Mouse (Mus musculus): Measurements from ENCODE around the gene Tex12. TPM values are rescaled to one million over a fixed set of nuclear protein-coding genes. Genes with fewer than 3 reads are reported as not detected.
A peak's percentile ranks its signal among the peaks of the same experiment; 100 is the strongest.

Gene Tex12
- total and polyA plus RNA-seq, 2 experiments: 0.16 to 0.55 TPM

GRCm38 (mm10) chr9:50554241-50555093, 6.7 kb downstream of the Tex12 start, which contains the start of gene Il18:
Il18 (plus strand) TSS chr9:50554827.
- Histone ChIP-seq H3K27ac (replicated peaks; ENCODE audit: insufficient read depth, low read depth, low read length) (peak within 1 kb of the TSS; percentile 91), H3K4me3 (ENCODE audit: insufficient read depth, low read depth, low read length) (peak within 1 kb of the TSS; percentile 51), H3K27me3 (ENCODE audit: control insufficient read depth, insufficient read depth, low read length) (no peaks in the 10 kb centered on the region), H3K79me2 (ENCODE audit: control insufficient read depth, insufficient read depth, low read length) (peaks cover 3% of the 10 kb centered on the region; the same call in 1 of the 2 replicates), H3K9ac (ENCODE audit: low read depth, low read length) (peak within 1 kb of the TSS; percentile 70), H3K36me3 (ENCODE audit: control insufficient read depth, insufficient read depth, low read length) (peaks cover 4% of the 10 kb centered on the region), H3K4me1 (ENCODE audit: control insufficient read depth, insufficient read depth, low read length) (peaks cover 16% of the 10 kb centered on the region)
- peak; percentile 83 for DNase-seq (ENCODE audit: extremely low read depth, low read depth, low spot score)
- 0 out of 2 replicates have a peak, but pooled peaks have one; percentile 15 for TF ChIP-seq POLR2A (IDR thresholded peaks at IDR 0.05; ENCODE audit: extremely low read depth, insufficient read depth, low read length)
- no peak for TF ChIP-seq CTCF (IDR thresholded peaks at IDR 0.05; ENCODE audit: low read depth, low read length)
- 7% methylated on average over 12 of the region's 12 CpGs for WGBS

- peak overlapping the region; percentile 84 for H3K27ac ChIP-seq (replicated peaks; ENCODE audit: insufficient read depth, low read depth, low read length)
- peak; percentile 33 for DNase-seq (ENCODE audit: extremely low read depth, low read depth, low spot score)
- H3K4me3 ChIP-seq (ENCODE audit: insufficient read depth, low read depth, low read length): no peak overlapping the region
- 71% methylated on average over 2 of the region's 2 CpGs for WGBS
- H3K9ac ChIP-seq (ENCODE audit: low read depth, low read length): no peak overlapping the region
- peaks cover 3% of the 10 kb centered on the region; the same call in 1 of the 2 replicates for H3K79me2 ChIP-seq (ENCODE audit: control insufficient read depth, insufficient read depth, low read length)
- TF ChIP-seq POLR2A (IDR thresholded peaks at IDR 0.05; ENCODE audit: extremely low read depth, insufficient read depth, low read length) (no peak), CTCF (IDR thresholded peaks at IDR 0.05; ENCODE audit: low read depth, low read length) (no peak)
- H3K4me1 ChIP-seq (ENCODE audit: control insufficient read depth, insufficient read depth, low read length): peaks cover 16% of the 10 kb centered on the region
- H3K36me3 ChIP-seq (ENCODE audit: control insufficient read depth, insufficient read depth, low read length): peaks cover 8% of the 10 kb centered on the region
- H3K27me3 ChIP-seq (ENCODE audit: control insufficient read depth, insufficient read depth, low read length): no peaks in the 10 kb centered on the region
Observed at GRCm38 (mm10) chr9:50553547-50553946, 7.6 kb downstream of the Tex12 start.

- H3K27me3 ChIP-seq (ENCODE audit: control insufficient read depth, insufficient read depth, low read length): no peaks in the 10 kb centered on the region
- DNase-seq (ENCODE audit: extremely low read depth, low read depth, low spot score): no peak
- WGBS: 75% methylated on average over 5 of the region's 5 CpGs
Observed at GRCm38 (mm10) chr9:50552206-50552605, 8.9 kb downstream of the Tex12 start.

GRCm38 (mm10) chr9:50548936-50549335, 12.2 kb downstream of the Tex12 start:
- no peak overlapping the region for H3K27ac ChIP-seq (replicated peaks; ENCODE audit: insufficient read depth, low read depth, low read length)
- peaks cover 3% of the 10 kb centered on the region; the same call in 1 of the 2 replicates for H3K79me2 ChIP-seq (ENCODE audit: control insufficient read depth, insufficient read depth, low read length)
- H3K36me3 ChIP-seq (ENCODE audit: control insufficient read depth, insufficient read depth, low read length): peaks cover 19% of the 10 kb centered on the region
- H3K4me1 ChIP-seq (ENCODE audit: control insufficient read depth, insufficient read depth, low read length): peaks cover 12% of the 10 kb centered on the region
- no peaks in the 10 kb centered on the region for H3K27me3 ChIP-seq (ENCODE audit: control insufficient read depth, insufficient read depth, low read length)
- TF ChIP-seq POLR2A (IDR thresholded peaks at IDR 0.05; ENCODE audit: extremely low read depth, insufficient read depth, low read length): no peak
- no peak for TF ChIP-seq CTCF (IDR thresholded peaks at IDR 0.05; ENCODE audit: low read depth, low read length)
- no peak overlapping the region for H3K9ac ChIP-seq (ENCODE audit: low read depth, low read length)
- DNase-seq (ENCODE audit: extremely low read depth, low read depth, low spot score): peak; percentile 59
- H3K4me3 ChIP-seq (ENCODE audit: insufficient read depth, low read depth, low read length): no peak overlapping the region
- WGBS: 53% methylated on average over 4 of the region's 4 CpGs

More at GRCm38 (mm10) chr9:50552206-50552605, 8.9 kb downstream of the Tex12 start:
- no peak for TF ChIP-seq POLR2A (IDR thresholded peaks at IDR 0.05; ENCODE audit: extremely low read depth, insufficient read depth, low read length)
- TF ChIP-seq CTCF (IDR thresholded peaks at IDR 0.05; ENCODE audit: low read depth, low read length): no peak
- H3K36me3 ChIP-seq (ENCODE audit: control insufficient read depth, insufficient read depth, low read length): peaks cover 8% of the 10 kb centered on the region
- H3K27ac ChIP-seq (replicated peaks; ENCODE audit: insufficient read depth, low read depth, low read length): no peak overlapping the region
- no peak overlapping the region for H3K4me3 ChIP-seq (ENCODE audit: insufficient read depth, low read depth, low read length)
- H3K4me1 ChIP-seq (ENCODE audit: control insufficient read depth, insufficient read depth, low read length): peaks cover 16% of the 10 kb centered on the region
- peaks cover 3% of the 10 kb centered on the region; the same call in 1 of the 2 replicates for H3K79me2 ChIP-seq (ENCODE audit: control insufficient read depth, insufficient read depth, low read length)
- no peak overlapping the region for H3K9ac ChIP-seq (ENCODE audit: low read depth, low read length)

- WGBS: 62% methylated on average over 5 of the region's 5 CpGs
- H3K4me1 ChIP-seq (ENCODE audit: control insufficient read depth, insufficient read depth, low read length): peaks cover 5% of the 10 kb centered on the region; the same call in 1 of the 2 replicates
- DNase-seq (ENCODE audit: extremely low read depth, low read depth, low spot score): no peak
- H3K27me3 ChIP-seq (ENCODE audit: control insufficient read depth, insufficient read depth, low read length): no peaks in the 10 kb centered on the region
- H3K79me2 ChIP-seq (ENCODE audit: control insufficient read depth, insufficient read depth, low read length): peaks cover 3% of the 10 kb centered on the region; the same call in 1 of the 2 replicates
- H3K27ac ChIP-seq (replicated peaks; ENCODE audit: insufficient read depth, low read depth, low read length): no peak overlapping the region
- H3K36me3 ChIP-seq (ENCODE audit: control insufficient read depth, insufficient read depth, low read length): peaks cover 28% of the 10 kb centered on the region
- H3K9ac ChIP-seq (ENCODE audit: low read depth, low read length): no peak overlapping the region
- no peak overlapping the region for H3K4me3 ChIP-seq (ENCODE audit: insufficient read depth, low read depth, low read length)
- no peak for TF ChIP-seq CTCF (IDR thresholded peaks at IDR 0.05; ENCODE audit: low read depth, low read length)
- TF ChIP-seq POLR2A (IDR thresholded peaks at IDR 0.05; ENCODE audit: extremely low read depth, insufficient read depth, low read length): no peak
Observed at GRCm38 (mm10) chr9:50547859-50548478, 13.2 kb downstream of the Tex12 start.
